Mouse (Mus musculus) right cerebral cortex, postnatal 4 days (tissue): ENCODE measurements at regions not wholly inside any gene's neighbourhood (a gene's known extent, or its start where the extent isn't known, plus 50 kb on each side); places are given as distances from the start of the nearest gene placed in this dataset.

Source experiments
- DNase-seq: peaks from one replicate; pipeline ENCODE4 v3.0.0-alpha.2; 2022

DNA sequence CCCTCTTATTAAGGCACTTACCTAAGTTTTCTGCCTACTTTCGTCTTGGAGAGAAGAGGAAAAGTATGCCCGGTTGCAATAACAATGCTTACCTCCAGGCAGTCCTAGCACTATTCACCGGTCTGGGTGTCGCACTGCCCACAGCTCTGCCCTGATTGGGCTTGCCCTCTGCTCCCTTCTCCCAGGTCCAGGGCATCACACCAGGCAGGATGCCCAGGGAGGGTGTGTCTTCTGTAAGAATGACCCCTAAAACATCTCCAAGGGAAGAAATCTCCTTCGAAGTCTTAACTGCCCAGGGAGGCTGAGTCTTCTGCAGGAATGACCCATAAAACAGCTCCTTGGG is 49.9 kb upstream of the Cdh5 start:
- DNase-seq = no peak
